Comparison of ENCODE assay signal across 26 mouse cellular contexts in the genomic region with DNA sequence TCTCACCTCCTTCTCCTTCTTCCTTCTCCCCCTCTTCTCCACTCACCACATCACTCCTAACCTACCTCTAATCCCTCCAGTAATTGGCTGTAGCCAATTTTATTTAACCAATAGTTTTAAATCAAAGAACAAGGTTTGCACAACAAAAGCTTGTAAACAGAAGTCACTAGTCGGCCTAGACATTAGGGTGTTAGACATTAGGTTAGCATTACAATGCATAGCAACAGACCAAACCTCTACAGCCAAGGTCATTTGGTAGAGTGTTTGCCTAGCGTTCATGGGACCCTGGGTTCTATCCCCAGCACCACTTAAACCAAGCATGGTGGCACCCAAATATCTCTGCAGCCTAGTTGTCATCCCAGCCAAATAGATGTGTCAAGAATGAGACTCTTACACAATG. TPM values are rescaled to one million over a fixed set of nuclear protein-coding genes. Genes with fewer than 3 reads are reported as not detected.
DNase-seq lines count a peak whose midpoint lies in the region; ATAC-seq and TF ChIP-seq lines count a peak whose summit lies in the region.
"Had no signal": no experiment of that assay in that cellular context is flagged by ENCODE, and none has a peak within 500 bp of the region (broad histone marks: within the 10 kb centered on the region; RNA-seq: fewer than 3 reads in every experiment).

No protein-coding gene starts in this region.

- no peak overlapping the region for H3K27ac ChIP-seq in ES-E14 (ENCODE audit: insufficient read depth, low read depth, low read length, poor library complexity, severe bottlenecking)
- H3K27ac ChIP-seq in forebrain, embryonic 13.5 days: no peak overlapping the region
- H3K27ac ChIP-seq in heart, embryonic 10.5 days: no peak overlapping the region

- peak; percentile 83 for DNase-seq in ES-CJ7 (ENCODE audit: low read depth, low spot score)
- DNase-seq in ES-E14 (ENCODE audit: low read depth, low spot score): peak; percentile 4
- DNase-seq in R1 (ENCODE audit: low read depth, low spot score): peak; percentile 56
- peak; percentile 62 for DNase-seq in ZHBTc4 (ENCODE audit: low read depth, low spot score)
- DNase-seq in kidney, postnatal 10 days: no peak
- no peak for DNase-seq in MN1 (ENCODE audit: low spot score)
- DNase-seq in heart, embryonic 10.5 days (ENCODE audit: low spot score): no peak
- DNase-seq: adrenal gland, adult 2 months; adrenal gland, adult 8-10 months; adrenal gland, postnatal 10 days; adrenal gland, postnatal 14 days; adrenal gland, postnatal 25 days; adrenal gland, postnatal 36 days; B cell, adult 2 months; cerebellum, adult 11 months; cerebellum, adult 11-12 months; cerebellum, adult 18-20 months; cerebellum, adult 2 months; cerebellum, adult 8-10 months; cerebellum, adult 9-10 months; cerebellum, adult 9-11 months had no signal

- H3K9me3 ChIP-seq in ES-E14 (ENCODE audit: control insufficient read depth, insufficient read depth, low read depth, low read length): no peaks in the 10 kb centered on the region
- H3K9me3 ChIP-seq in forebrain, embryonic 13.5 days (replicated peaks): no peaks in the 10 kb centered on the region
- no peaks in the 10 kb centered on the region for H3K9me3 ChIP-seq in heart, embryonic 10.5 days
- H3K9me3 ChIP-seq: G1E had no signal

- H3K36me3 ChIP-seq in ES-E14 (ENCODE audit: control insufficient read depth, insufficient read depth, low read length, poor library complexity, severe bottlenecking): no peaks in the 10 kb centered on the region
- no peaks in the 10 kb centered on the region for H3K36me3 ChIP-seq in forebrain, embryonic 13.5 days (ENCODE audit: poor library complexity, severe bottlenecking)
- no peaks in the 10 kb centered on the region for H3K36me3 ChIP-seq in heart, embryonic 10.5 days
- H3K36me3 ChIP-seq: G1E had no signal

- H3K27me3 ChIP-seq in forebrain, embryonic 13.5 days: peaks cover 44% of the 10 kb centered on the region
- 0 out of 2 replicates have a peak, but pooled peaks cover 2% of the 10 kb centered on the region for H3K27me3 ChIP-seq in heart, embryonic 10.5 days (ENCODE audit: insufficient read depth, poor library complexity, severe bottlenecking)

- H3K4me2 ChIP-seq in forebrain, embryonic 13.5 days: no peak overlapping the region

- no peak overlapping the region for H3K4me3 ChIP-seq in ES-E14 (ENCODE audit: insufficient read depth in 1 of 2, low read depth in 1 of 2, low read length in 2 of 2, poor library complexity in 1 of 2, severe bottlenecking in 1 of 2)
- no peak overlapping the region for H3K4me3 ChIP-seq in forebrain, embryonic 13.5 days
- H3K4me3 ChIP-seq in heart, embryonic 10.5 days: no peak overlapping the region

- H3K9ac ChIP-seq in ES-E14 (ENCODE audit: insufficient read depth, low read depth, low read length, poor library complexity, severe bottlenecking): no peak overlapping the region
- no peak overlapping the region for H3K9ac ChIP-seq in forebrain, embryonic 13.5 days

- WGBS in forebrain, embryonic 13.5 days: 83% methylated on average over 2 of the region's 2 CpGs
- 59% methylated on average over 2 of the region's 2 CpGs for WGBS in heart, embryonic 10.5 days

- in situ Hi-C loops in ES-E14 (cut with MboI; ENCODE audit: low sequenced_read_pairs in 2 of 2, unreplicated experiment in 2 of 2): no loop called here

- no peak for ATAC-seq in forebrain, embryonic 13.5 days
- ATAC-seq: activated CD4-positive, CD25-positive, alpha-beta regulatory T cell, adult 4 months; CD4-positive, CD25-positive, alpha-beta regulatory T cell, adult 4 months; Patski had no signal

- peaks cover 0 to 6% of the 10 kb centered on the region in 2 experiments; a peak in 2 of 4 replicates for H3K4me1 ChIP-seq in ES-E14 (ENCODE audit: control insufficient read depth in 2 of 2, insufficient read depth in 2 of 2, low read length in 2 of 2, poor library complexity in 1 of 2)
- H3K4me1 ChIP-seq in forebrain, embryonic 13.5 days: no peaks in the 10 kb centered on the region
- no peaks in the 10 kb centered on the region for H3K4me1 ChIP-seq in heart, embryonic 10.5 days

TF ChIP-seq in ES-E14, 5 proteins besides CTCF, POLR2A, EP300 and RAD21:
- no peak for TF ChIP-seq HCFC1 (IDR thresholded peaks at IDR 0.05; ENCODE audit: borderline replicate concordance, insufficient read depth, low read length)
- no peak for TF ChIP-seq ZC3H11A (IDR thresholded peaks at IDR 0.05; ENCODE audit: borderline replicate concordance, low read depth, low read length)
- no peak for TF ChIP-seq ZNF384 (IDR thresholded peaks at IDR 0.05; ENCODE audit: low read depth, low read length)
- TF ChIP-seq CHD2 (IDR thresholded peaks at IDR 0.05; ENCODE audit: low read depth, low read length): no peak
- no peak for TF ChIP-seq MAFK (IDR thresholded peaks at IDR 0.05; ENCODE audit: insufficient read depth, low read depth, low read length)

RNA-seq across cellular contexts. Expression of a gene that starts 8.2 kb away (rescaled TPM):
- 26.2 and 27.9 TPM in 2 replicates for total RNA-seq in ES-E14 (2012; rRNA removed)
- 31.1 and 36.1 TPM in 2 replicates for polyA plus RNA-seq in forebrain, embryonic 13.5 days (2015; fragmentation: Nextera tagmentation; extraction: Ambion mirVana)
- 26.4 and 29.1 TPM in 2 replicates for polyA plus RNA-seq in heart, embryonic 10.5 days (2016; fragmentation: Nextera tagmentation; extraction: Ambion mirVana)

RNA-seq across cellular contexts. Expression of a gene that starts 10.7 kb away (rescaled TPM):
- total RNA-seq in ES-E14 (2012; rRNA removed): 117 and 149 TPM in 2 replicates
- 140 and 144 TPM in 2 replicates for polyA plus RNA-seq in forebrain, embryonic 13.5 days (2015; fragmentation: Nextera tagmentation; extraction: Ambion mirVana)
- polyA plus RNA-seq in heart, embryonic 10.5 days (2016; fragmentation: Nextera tagmentation; extraction: Ambion mirVana): 115 and 169 TPM in 2 replicates

Comparison
In these comparisons a context has a peak if more than half of its experiments do, and no peak if none do; other contexts are left out.
1. DNase-seq: peak in ES-CJ7 (single experiment), ES-E14 (single experiment), R1 (single experiment) and ZHBTc4 (single experiment); none in kidney, postnatal 10 days (single experiment), MN1 (single experiment) and heart, embryonic 10.5 days (single experiment).